Comparison of ENCODE assay signal across 22 mouse cellular contexts in the genomic region with DNA sequence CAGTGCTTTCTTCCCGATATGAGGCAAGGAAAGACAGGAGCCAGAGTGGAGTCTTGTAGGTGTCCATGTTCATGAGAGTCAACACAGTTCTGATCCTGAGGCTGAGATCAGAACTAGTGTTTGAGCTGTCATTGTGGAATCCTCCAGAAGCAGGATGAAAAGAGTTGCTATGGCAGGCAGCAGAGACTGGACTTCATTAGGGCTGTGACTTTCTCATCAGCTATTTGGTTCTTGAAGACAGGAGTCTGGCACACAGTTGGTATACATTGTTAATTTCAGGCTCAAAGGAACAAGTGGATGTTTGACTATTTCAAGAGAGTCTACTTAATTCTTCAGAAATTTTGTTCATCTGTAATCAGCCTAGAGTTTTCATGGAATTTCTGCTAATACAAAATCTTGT.
DNase-seq lines count a peak whose midpoint lies in the region; ATAC-seq and TF ChIP-seq lines count a peak whose summit lies in the region.
"Had no signal": no experiment of that assay in that cellular context is flagged by ENCODE, and none has a peak within 500 bp of the region (broad histone marks: within the 10 kb centered on the region; RNA-seq: fewer than 3 reads in every experiment).

No protein-coding gene starts in this region.

- ATAC-seq in heart, embryonic 13.5 days (ENCODE audit: extremely low read depth, insufficient number of reproducible peaks, low FRiP score, low TSS enrichment) = no peak
- ATAC-seq: Patski had no signal

- H3K4me3 ChIP-seq in heart, embryonic 13.5 days = no peak overlapping the region
- H3K4me3 ChIP-seq in spleen, adult 2 months (ENCODE audit: extremely low read depth, insufficient read depth, insufficient read length) = no peak overlapping the region
- H3K4me3 ChIP-seq in bone marrow macrophage, adult 2 months (ENCODE audit: insufficient read depth, low read length) = no peak overlapping the region
- H3K4me3 ChIP-seq: embryonic facial prominence, embryonic 13.5 days; erythroblast, embryonic 14.5 days; forebrain, embryonic 12.5 days; hindbrain, embryonic 13.5 days; layer of hippocampus, adult 2 months; midbrain, embryonic 12.5 days; neural tube, embryonic 15.5 days had no signal

- H3K9me3 ChIP-seq in heart, embryonic 13.5 days = no peaks in the 10 kb centered on the region
- H3K9me3 ChIP-seq: embryonic facial prominence, embryonic 13.5 days; forebrain, embryonic 12.5 days; hindbrain, embryonic 13.5 days; midbrain, embryonic 12.5 days; neural tube, embryonic 15.5 days had no signal

- no peak overlapping the region for H3K9ac ChIP-seq in heart, embryonic 13.5 days
- H3K9ac ChIP-seq: embryonic facial prominence, embryonic 13.5 days; forebrain, embryonic 12.5 days; hindbrain, embryonic 13.5 days; midbrain, embryonic 12.5 days; neural tube, embryonic 15.5 days had no signal

- H3K4me2 ChIP-seq in heart, embryonic 13.5 days = no peak overlapping the region
- H3K4me2 ChIP-seq: embryonic facial prominence, embryonic 13.5 days; forebrain, embryonic 12.5 days; hindbrain, embryonic 13.5 days; liver, embryonic 11.5 days; midbrain, embryonic 12.5 days; neural tube, embryonic 15.5 days had no signal

- TF ChIP-seq CTCF in spleen, adult 2 months (IDR thresholded peaks at IDR 0.05; ENCODE audit: extremely low read depth, insufficient read depth, insufficient read length, insufficient replicate concordance) = no peak
- no peak for TF ChIP-seq CTCF in bone marrow macrophage, adult 2 months (IDR thresholded peaks at IDR 0.05; ENCODE audit: low read depth, low read length)

- DNase-seq in heart, postnatal 14 days = no peak
- DNase-seq in spleen, adult 2 months (ENCODE audit: low read depth in 1 of 2, low spot score in 2 of 2) = no peak
- no peak for DNase-seq in spleen, postnatal 10 days (ENCODE audit: low spot score in 2 of 2)
- no peak for DNase-seq in left cerebral cortex, postnatal 36 days (ENCODE audit: low spot score in 2 of 2)
- no peak for DNase-seq in right cerebral cortex, postnatal 10 days (ENCODE audit: low spot score in 2 of 2)
- DNase-seq: adrenal gland, adult 2 months; cerebellum, adult 8-10 months; cerebellum, postnatal 36 days; embryo, embryonic 11 days; kidney, postnatal 25 days; right cerebral cortex, adult 18-20 months had no signal

- H3K4me1 ChIP-seq in heart, embryonic 13.5 days = peaks cover 29% of the 10 kb centered on the region
- peaks cover 32% of the 10 kb centered on the region for H3K4me1 ChIP-seq in spleen, adult 2 months (ENCODE audit: control insufficient read depth, insufficient read depth, insufficient read length)
- H3K4me1 ChIP-seq in bone marrow macrophage, adult 2 months (ENCODE audit: control insufficient read depth, insufficient read depth, low read length) = peaks cover 58% of the 10 kb centered on the region

- no peaks in the 10 kb centered on the region for H3K27me3 ChIP-seq in heart, embryonic 13.5 days (replicated peaks)
- H3K27me3 ChIP-seq in spleen, adult 2 months (ENCODE audit: control insufficient read depth, insufficient read depth, low read length) = no peaks in the 10 kb centered on the region
- H3K27me3 ChIP-seq: embryonic facial prominence, embryonic 13.5 days; forebrain, embryonic 12.5 days; hindbrain, embryonic 13.5 days; neural tube, embryonic 15.5 days; Patski had no signal

- no peaks in the 10 kb centered on the region for H3K36me3 ChIP-seq in heart, embryonic 13.5 days
- H3K36me3 ChIP-seq in spleen, adult 2 months (ENCODE audit: control insufficient read depth, insufficient read depth, low read length) = no peaks in the 10 kb centered on the region
- H3K36me3 ChIP-seq: embryonic facial prominence, embryonic 13.5 days; forebrain, embryonic 12.5 days; hindbrain, embryonic 13.5 days; midbrain, embryonic 12.5 days; neural tube, embryonic 15.5 days had no signal

- H3K27ac ChIP-seq in heart, embryonic 13.5 days (replicated peaks) = peak overlapping the region; percentile 36; the same call in 1 of the 2 replicates
- peak overlapping the region; percentile 83 for H3K27ac ChIP-seq in spleen, adult 2 months (ENCODE audit: insufficient read depth, low read length)
- peak overlapping the region; percentile 81 for H3K27ac ChIP-seq in bone marrow macrophage, adult 2 months (ENCODE audit: insufficient read depth, low read depth, low read length)
- H3K27ac ChIP-seq: embryonic facial prominence, embryonic 13.5 days; forebrain, embryonic 12.5 days; hindbrain, embryonic 13.5 days; layer of hippocampus, adult 2 months; midbrain, embryonic 12.5 days; neural tube, embryonic 15.5 days had no signal

- intact Hi-C loops in heart, postnatal 14 days (cut with DNase I) = loop anchor here (10.0 kb wide), 1 partner anchor 644 kb away; the partner anchor contains the start of genes Bcl6 and Gm37419
- intact Hi-C loops in left cerebral cortex, postnatal 36 days (cut with DNase I) = loop anchor here (10.0 kb wide), 1 partner anchor 644 kb away; the partner anchor contains the start of genes Bcl6 and Gm37419

- no peak for TF ChIP-seq POLR2A in spleen, adult 2 months (IDR thresholded peaks at IDR 0.05; ENCODE audit: low read depth, low read length)
- TF ChIP-seq POLR2A in bone marrow macrophage, adult 2 months (IDR thresholded peaks at IDR 0.05; ENCODE audit: borderline replicate concordance, low read depth, low read length) = no peak

- 73% methylated on average over 1 of the region's 1 CpGs for WGBS in heart, embryonic 13.5 days
- WGBS in spleen, adult 2 months = 78% methylated on average over 1 of the region's 1 CpGs
